Mouse (Mus musculus): ENCODE measurements around the gene Lrrc17.

Lrrc17 gene

GRCm38 (mm10) chr5:21543409-21544201 is at the start of gene Lrrc17:
TSS of gene Lrrc17 (plus strand) at chr5:21543559.
- no peak for DNase-seq (ENCODE audit: low read depth)

GRCm38 (mm10) chr5:21494781-21495180 is 48.6 kb upstream of the Lrrc17 start:
- DNase-seq (ENCODE audit: low read depth) = no peak

- DNase-seq (ENCODE audit: low read depth) = no peak
These were observed 47.0 kb upstream of the Lrrc17 start for GRCm38 (mm10) chr5:21496321-21496720.

GRCm38 (mm10) chr5:21496881-21497280 is 46.5 kb upstream of the Lrrc17 start:
- DNase-seq (ENCODE audit: low read depth) = no peak

- no peak for DNase-seq (ENCODE audit: low read depth)
These were observed 44.9 kb upstream of the Lrrc17 start for GRCm38 (mm10) chr5:21498490-21498889.

GRCm38 (mm10) chr5:21498925-21499324 is 44.4 kb upstream of the Lrrc17 start:
- DNase-seq (ENCODE audit: low read depth) = no peak

- no peak for DNase-seq (ENCODE audit: low read depth)
These were observed 43.2 kb upstream of the Lrrc17 start for GRCm38 (mm10) chr5:21500133-21500532.

- no peak for DNase-seq (ENCODE audit: low read depth)
These were observed 42.4 kb upstream of the Lrrc17 start for GRCm38 (mm10) chr5:21500941-21501340.

GRCm38 (mm10) chr5:21502936-21503610 is 40.3 kb upstream of the Lrrc17 start:
- no peak for DNase-seq (ENCODE audit: low read depth)

- DNase-seq (ENCODE audit: low read depth) = no peak
These were observed 38.2 kb upstream of the Lrrc17 start for GRCm38 (mm10) chr5:21505159-21505558.

GRCm38 (mm10) chr5:21506887-21507286 is 36.5 kb upstream of the Lrrc17 start:
- DNase-seq (ENCODE audit: low read depth) = no peak

- no peak for DNase-seq (ENCODE audit: low read depth)
These were observed 33.6 kb upstream of the Lrrc17 start for GRCm38 (mm10) chr5:21509801-21510200.

GRCm38 (mm10) chr5:21513363-21513762 is 30.0 kb upstream of the Lrrc17 start:
- DNase-seq (ENCODE audit: low read depth) = no peak

- DNase-seq (ENCODE audit: low read depth) = no peak
These were observed 25.8 kb upstream of the Lrrc17 start for GRCm38 (mm10) chr5:21517562-21517961.

- DNase-seq (ENCODE audit: low read depth) = no peak
These were observed 25.2 kb upstream of the Lrrc17 start for GRCm38 (mm10) chr5:21518207-21518606.

- no peak for DNase-seq (ENCODE audit: low read depth)
These were observed 24.2 kb upstream of the Lrrc17 start for GRCm38 (mm10) chr5:21519166-21519565.

GRCm38 (mm10) chr5:21526835-21527485 is 16.4 kb upstream of the Lrrc17 start:
- DNase-seq (ENCODE audit: low read depth) = no peak

- no peak for DNase-seq (ENCODE audit: low read depth)
These were observed 15.9 kb upstream of the Lrrc17 start for GRCm38 (mm10) chr5:21527488-21527911.

GRCm38 (mm10) chr5:21528068-21528842 is 15.1 kb upstream of the Lrrc17 start:
- no peak for DNase-seq (ENCODE audit: low read depth)

- DNase-seq (ENCODE audit: low read depth) = no peak
These were observed 14.1 kb upstream of the Lrrc17 start for GRCm38 (mm10) chr5:21529110-21529720.

- no peak for DNase-seq (ENCODE audit: low read depth)
These were observed 11.2 kb upstream of the Lrrc17 start for GRCm38 (mm10) chr5:21532126-21532525.

GRCm38 (mm10) chr5:21532921-21533320 is 10.4 kb upstream of the Lrrc17 start:
- no peak for DNase-seq (ENCODE audit: low read depth)
